Mouse (Mus musculus): ENCODE data around the gene Cd300e. TPM values are rescaled to one million over a fixed set of nuclear protein-coding genes. Genes with fewer than 3 reads are reported as not detected.
"Not testable (repeated sequence)": the region's sequence is repeated elsewhere in the genome, so short reads cannot be mapped to it uniquely, and the experiment has no call there.

The Cd300e gene
- polyA plus RNA-seq, 1 experiment from 2014 or later = 0.06 TPM

- no peak overlapping the region for H3K4me3 ChIP-seq
- H3K9me3 ChIP-seq = no peaks in the 10 kb centered on the region
- H3K4me1 ChIP-seq = no peaks in the 10 kb centered on the region
- no peak overlapping the region for H3K9ac ChIP-seq
- H3K4me2 ChIP-seq = no peak overlapping the region
- ATAC-seq (ENCODE audit: borderline replicate concordance, extremely low read depth, low FRiP score, low TSS enrichment) = no peak
- no peaks in the 10 kb centered on the region for H3K27me3 ChIP-seq
- WGBS = 32% methylated on average over 3 of the region's 3 CpGs
- H3K36me3 ChIP-seq = no peaks in the 10 kb centered on the region
- H3K27ac ChIP-seq = no peak overlapping the region
Observed at GRCm38 (mm10) chr11:115049282-115049895, 12.6 kb downstream of the Cd300e start.

GRCm38 (mm10) chr11:115048259-115048658 lies 13.7 kb downstream of the Cd300e start, which contains the start of gene Cd300ld3:
TSS of gene Cd300ld3 (minus strand) at chr11:115048409.
- H3K4me2 ChIP-seq = no peak within 1 kb of the TSS
- H3K9ac ChIP-seq = no peak within 1 kb of the TSS
- no peaks in the 10 kb centered on the region for H3K4me1 ChIP-seq
- H3K36me3 ChIP-seq = no peaks in the 10 kb centered on the region
- no peak for ATAC-seq (ENCODE audit: borderline replicate concordance, extremely low read depth, low FRiP score, low TSS enrichment)
- H3K9me3 ChIP-seq = no peaks in the 10 kb centered on the region
- H3K27ac ChIP-seq = no peak within 1 kb of the TSS
- no peak within 1 kb of the TSS for H3K4me3 ChIP-seq
- WGBS = 71% methylated on average over 2 of the region's 2 CpGs
- no peaks in the 10 kb centered on the region for H3K27me3 ChIP-seq

DNA sequence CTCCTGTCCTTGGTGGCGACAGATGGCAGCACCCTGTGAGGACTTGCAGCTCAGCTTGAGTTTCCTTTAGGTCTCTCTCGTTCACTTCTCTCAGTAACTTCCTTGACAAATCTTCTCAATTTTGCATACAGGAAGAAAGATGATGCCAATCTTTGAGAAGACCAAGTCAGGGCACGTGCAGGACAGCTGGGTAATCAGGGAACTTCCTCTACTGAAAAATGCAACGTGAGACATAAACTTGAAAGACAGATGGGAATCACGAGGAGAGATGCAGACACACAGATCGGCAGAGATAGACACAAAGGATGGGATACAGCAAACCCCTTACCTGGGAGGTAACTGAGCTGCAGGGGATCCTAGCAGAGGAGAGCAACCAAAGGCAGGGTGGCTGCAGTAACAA lies 24.3 kb downstream of the Cd300e start, which contains the start of gene Cd300ld5:
Gene Cd300ld5, minus strand, starts transcription at position 101 of the 400 bp plus-strand sequence.
- not testable (repeated sequence) for H3K4me1 ChIP-seq; H3K4me2 ChIP-seq; H3K9me3 ChIP-seq; H3K27me3 ChIP-seq; H3K9ac ChIP-seq; H3K4me3 ChIP-seq; ATAC-seq (ENCODE audit: borderline replicate concordance, extremely low read depth, low FRiP score, low TSS enrichment); H3K36me3 ChIP-seq; H3K27ac ChIP-seq
- WGBS = no CpG with 5 or more reads among the region's 6 CpGs

- H3K9ac ChIP-seq; H3K4me1 ChIP-seq; H3K4me2 ChIP-seq; H3K4me3 ChIP-seq; H3K36me3 ChIP-seq; ATAC-seq (ENCODE audit: borderline replicate concordance, extremely low read depth, low FRiP score, low TSS enrichment); H3K9me3 ChIP-seq; H3K27ac ChIP-seq; H3K27me3 ChIP-seq: not testable (repeated sequence)
- WGBS = no CpG with 5 or more reads among the region's 6 CpGs
Observed at GRCm38 (mm10) chr11:115026912-115027311, 35.1 kb downstream of the Cd300e start, which contains the start of gene Cd300ld4. TSS of gene Cd300ld4 (minus strand) at chr11:115027012.

GRCm38 (mm10) chr11:115016093-115016492 lies 45.9 kb downstream of the Cd300e start, which contains the start of gene Cd300ld2:
TSS of gene Cd300ld2 (minus strand) at chr11:115016193.
- H3K4me2 ChIP-seq = not testable (repeated sequence)
- WGBS = no CpG with 5 or more reads among the region's 7 CpGs

GRCm38 (mm10) chr11:115004070-115004469 lies 57.9 kb downstream of the Cd300e start:
- Histone ChIP-seq H3K9ac (no peak overlapping the region), H3K4me1 (no peaks in the 10 kb centered on the region), H3K27me3 (no peaks in the 10 kb centered on the region), H3K36me3 (no peaks in the 10 kb centered on the region), H3K4me2 (no peak overlapping the region), H3K9me3 (no peaks in the 10 kb centered on the region), H3K27ac (no peak overlapping the region), H3K4me3 (no peak overlapping the region)
- WGBS = 73% methylated on average over 5 of the region's 5 CpGs
- no peak for ATAC-seq (ENCODE audit: borderline replicate concordance, extremely low read depth, low FRiP score, low TSS enrichment)

More at GRCm38 (mm10) chr11:115016093-115016492, 45.9 kb downstream of the Cd300e start, which contains the start of gene Cd300ld2:
- not testable (repeated sequence) for H3K4me3 ChIP-seq; H3K9ac ChIP-seq; H3K9me3 ChIP-seq; H3K27me3 ChIP-seq; H3K36me3 ChIP-seq; H3K27ac ChIP-seq; ATAC-seq (ENCODE audit: borderline replicate concordance, extremely low read depth, low FRiP score, low TSS enrichment); H3K4me1 ChIP-seq

Other genes starting within 250 kb of the Cd300e start
- gene Gprc5c, start 211.0 kb downstream of the Cd300e start, polyA plus RNA-seq (2015; fragmentation: Nextera tagmentation; extraction: Ambion mirVana) = 35.4 and 36.1 TPM in 2 replicates
- 1.2 and 1.4 TPM in 2 replicates for gene Cd300a, start 172.1 kb downstream of the Cd300e start, polyA plus RNA-seq (2015; fragmentation: Nextera tagmentation; extraction: Ambion mirVana)
- gene Cd300lb, start 127.8 kb downstream of the Cd300e start, polyA plus RNA-seq (2015; fragmentation: Nextera tagmentation; extraction: Ambion mirVana) = 0.21 and 0.23 TPM in 2 replicates
- gene Cd300c, start 93.0 kb downstream of the Cd300e start, polyA plus RNA-seq (2015; fragmentation: Nextera tagmentation; extraction: Ambion mirVana) = not detected in 2 replicates
- gene Cd300ld, start 72.3 kb downstream of the Cd300e start, polyA plus RNA-seq (2015; fragmentation: Nextera tagmentation; extraction: Ambion mirVana) = 0.10 and 0.17 TPM in 2 replicates
- 2.8 and 2.9 TPM in 2 replicates for gene Cd300c2, start 60.3 kb downstream of the Cd300e start, polyA plus RNA-seq (2015; fragmentation: Nextera tagmentation; extraction: Ambion mirVana)
- gene Cd300ld2, start 46.0 kb downstream of the Cd300e start, polyA plus RNA-seq (2015; fragmentation: Nextera tagmentation; extraction: Ambion mirVana) = not detected in 2 replicates
- gene Cd300ld4, start 35.2 kb downstream of the Cd300e start, polyA plus RNA-seq (2015; fragmentation: Nextera tagmentation; extraction: Ambion mirVana) = not detected in 2 replicates
- not detected in 2 replicates for gene Cd300ld5, start 24.4 kb downstream of the Cd300e start, polyA plus RNA-seq (2015; fragmentation: Nextera tagmentation; extraction: Ambion mirVana)
- gene Cd300ld3, start 13.8 kb downstream of the Cd300e start, polyA plus RNA-seq (2015; fragmentation: Nextera tagmentation; extraction: Ambion mirVana) = not detected in 2 replicates
- 0.81 and 1.7 TPM in 2 replicates for gene Rab37, start 29.3 kb upstream of the Cd300e start, polyA plus RNA-seq (2015; fragmentation: Nextera tagmentation; extraction: Ambion mirVana)
- 1.3 and 1.8 TPM in 2 replicates for gene Cd300lf, start 71.8 kb upstream of the Cd300e start, polyA plus RNA-seq (2015; fragmentation: Nextera tagmentation; extraction: Ambion mirVana)
- 55.0 and 58.2 TPM in 2 replicates for gene Slc9a3r1, start 101.2 kb upstream of the Cd300e start, polyA plus RNA-seq (2015; fragmentation: Nextera tagmentation; extraction: Ambion mirVana)
- gene Tmem104, start 125.3 kb upstream of the Cd300e start, polyA plus RNA-seq (2015; fragmentation: Nextera tagmentation; extraction: Ambion mirVana) = 10.5 and 12.3 TPM in 2 replicates
- 22.0 and 23.8 TPM in 2 replicates for gene Nat9, start 125.7 kb upstream of the Cd300e start, polyA plus RNA-seq (2015; fragmentation: Nextera tagmentation; extraction: Ambion mirVana)
- gene Grin2c, start 205.1 kb upstream of the Cd300e start, polyA plus RNA-seq (2015; fragmentation: Nextera tagmentation; extraction: Ambion mirVana) = 0.05 and 0.08 TPM in 2 replicates
- gene Fdxr, start 214.9 kb upstream of the Cd300e start, polyA plus RNA-seq (2015; fragmentation: Nextera tagmentation; extraction: Ambion mirVana) = 14.6 and 15.8 TPM in 2 replicates
- 0.30 and 0.32 TPM in 2 replicates for gene Fads6, start 235.5 kb upstream of the Cd300e start, polyA plus RNA-seq (2015; fragmentation: Nextera tagmentation; extraction: Ambion mirVana)
- not detected in 2 replicates for gene Otop2, start 245.0 kb upstream of the Cd300e start, polyA plus RNA-seq (2015; fragmentation: Nextera tagmentation; extraction: Ambion mirVana)

Measured in lung, embryonic 15.5 days (tissue).